Mouse (Mus musculus): ENCODE results near the gene 4930449I24Rik.
A peak's percentile ranks its signal among the peaks of the same experiment; 100 is the strongest.
"Not testable (repeated sequence)": the region's sequence is repeated elsewhere in the genome, so short reads cannot be mapped to it uniquely, and the experiment has no call there.

4930449I24Rik gene

GRCm38 (mm10) chr5:146502099-146502498 is at the start of gene 4930449I24Rik:
Gene 4930449I24Rik (plus strand): TSS chr5:146502399.
- DNase-seq = not testable (repeated sequence)

DNA sequence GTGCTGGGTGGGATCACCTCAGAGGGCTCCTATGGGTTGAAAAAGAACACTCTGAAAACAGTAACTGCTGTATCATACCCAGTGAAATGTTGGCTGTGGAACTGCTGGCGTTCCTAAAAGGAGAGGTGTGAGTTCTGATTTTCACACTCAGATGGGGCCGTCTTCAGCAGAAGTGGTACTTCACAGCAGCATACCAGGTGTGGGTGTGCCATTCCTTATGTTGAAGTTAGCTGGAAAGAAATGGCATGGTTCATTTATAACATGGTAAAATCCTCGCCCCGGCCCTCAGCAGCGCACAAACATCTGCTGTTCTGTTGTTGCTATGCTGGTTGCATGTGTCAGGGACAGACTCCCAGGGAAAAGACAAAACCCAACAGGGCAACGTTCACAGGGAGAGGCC is 48.6 kb upstream of the 4930449I24Rik start:
- DNase-seq = no peak

DNA sequence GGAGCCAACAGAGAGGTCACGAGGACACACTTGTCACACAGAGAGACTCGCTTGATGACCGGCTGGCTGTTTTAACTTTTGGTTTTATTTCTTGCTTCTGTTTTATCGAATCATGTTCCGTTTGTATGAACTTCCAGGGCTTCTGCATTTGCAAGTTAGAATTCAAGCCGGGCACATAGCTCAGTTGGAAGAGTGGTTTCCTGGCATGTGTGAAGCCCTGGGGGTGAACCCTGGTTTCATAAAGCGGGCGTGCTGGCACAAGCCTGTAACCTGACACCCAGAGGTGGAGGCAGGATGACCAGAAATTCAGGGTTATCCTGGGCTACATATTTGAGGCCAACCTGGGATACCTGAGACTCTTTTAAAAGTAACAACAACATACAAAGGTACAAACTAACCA is 40.6 kb upstream of the 4930449I24Rik start:
- DNase-seq = no peak

DNA sequence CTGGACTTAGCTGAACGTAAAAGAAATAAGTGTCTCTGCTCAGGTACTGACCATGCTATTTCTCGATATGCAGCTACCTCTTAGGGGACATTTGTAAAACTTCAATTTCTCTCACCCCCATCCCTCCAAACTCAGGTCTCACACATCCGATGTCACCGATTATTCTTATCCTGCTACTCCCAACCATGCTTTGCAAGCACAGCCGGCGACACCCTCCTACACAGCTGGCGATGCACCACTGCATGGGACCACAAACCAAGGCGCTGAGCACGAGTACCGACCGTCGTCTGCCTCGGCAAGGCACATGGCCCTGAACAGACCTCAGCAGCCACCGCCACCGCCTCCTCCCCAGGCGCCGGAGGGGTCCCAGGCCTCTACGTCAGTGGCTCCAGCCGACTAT is 35.5 kb upstream of the 4930449I24Rik start:
- DNase-seq = no peak

GRCm38 (mm10) chr5:146468311-146468710 is 33.9 kb upstream of the 4930449I24Rik start:
- no peak for DNase-seq

GRCm38 (mm10) chr5:146470821-146471220 is 31.4 kb upstream of the 4930449I24Rik start:
- DNase-seq = no peak

DNA sequence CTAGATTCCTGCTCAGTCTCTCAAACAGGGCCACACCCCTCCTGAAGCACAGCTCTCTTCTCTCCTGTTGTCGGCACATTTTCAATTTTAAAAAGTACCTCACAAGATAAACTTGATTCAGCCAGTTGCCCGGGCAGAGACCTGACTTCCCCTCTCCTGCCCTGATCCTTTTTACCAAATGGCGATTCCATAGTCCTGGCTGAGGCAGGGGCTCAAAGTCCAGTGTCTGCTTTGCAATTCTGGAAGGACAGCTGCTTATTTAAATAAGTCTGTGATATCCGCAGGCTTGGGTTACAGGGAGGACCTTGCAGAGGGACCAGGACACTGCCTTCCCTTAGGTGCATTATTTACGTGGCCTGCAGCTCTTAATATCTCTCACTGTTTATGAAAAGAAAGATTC is 30.9 kb upstream of the 4930449I24Rik start:
- DNase-seq = no peak

- no peak for DNase-seq
Observed at GRCm38 (mm10) chr5:146471821-146472220, 30.4 kb upstream of the 4930449I24Rik start.

GRCm38 (mm10) chr5:146479564-146479963 is 22.6 kb upstream of the 4930449I24Rik start:
- DNase-seq = peak; percentile 42

DNA sequence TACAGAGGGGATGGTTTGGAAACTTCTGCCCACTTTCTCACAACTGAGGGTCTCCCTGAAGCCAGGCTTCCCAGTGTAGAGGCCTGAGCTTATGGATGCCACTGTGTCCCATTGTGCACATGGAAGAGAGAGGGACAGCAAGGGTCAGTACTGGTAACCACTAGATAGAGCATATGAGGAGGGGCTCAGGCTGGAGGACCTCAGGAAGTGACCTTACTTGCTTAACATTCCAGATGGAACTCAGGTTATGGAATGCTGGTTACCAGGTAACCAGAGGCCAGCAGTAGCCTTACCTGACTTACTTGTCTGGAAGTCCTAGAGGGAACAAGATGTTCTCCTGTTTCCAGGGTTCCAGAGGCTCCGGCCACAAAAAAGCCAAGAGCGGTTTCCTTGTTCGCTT is 20.5 kb upstream of the 4930449I24Rik start, which contains the start of gene Gm6408:
Gene Gm6408, plus strand, starts transcription at position 301 of the 400 bp plus-strand sequence.
- DNase-seq = not testable (repeated sequence)

- DNase-seq = peak; percentile 14
Observed at GRCm38 (mm10) chr5:146488959-146489358, 13.2 kb upstream of the 4930449I24Rik start.

DNA sequence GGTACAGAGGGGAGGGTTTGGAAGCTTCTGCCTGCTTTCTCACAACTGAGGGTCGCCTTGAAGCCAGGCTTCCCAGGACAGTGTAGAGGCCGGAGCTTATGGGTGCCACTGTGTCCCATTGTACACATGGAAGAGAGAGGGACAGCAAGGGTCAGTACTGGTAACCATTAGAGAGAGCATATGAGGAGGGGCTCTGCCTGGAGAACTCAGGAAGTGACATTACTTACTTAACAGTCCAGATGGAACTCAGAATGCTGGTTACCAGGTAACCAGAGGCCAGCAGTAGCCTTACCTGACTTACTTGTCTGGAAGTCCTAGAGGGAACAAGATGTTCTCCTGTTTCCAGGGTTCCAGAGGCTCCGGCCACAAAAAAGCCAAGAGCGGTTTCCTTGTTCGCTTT is 11.1 kb upstream of the 4930449I24Rik start, which contains the start of gene Gm6370:
Gene Gm6370, plus strand, starts transcription at position 301 of the 400 bp plus-strand sequence.
- not testable (repeated sequence) for DNase-seq

GRCm38 (mm10) chr5:146513823-146514222 is 11.6 kb downstream of the 4930449I24Rik start, which contains the start of gene Gm3402:
Gene Gm3402 (plus strand): TSS chr5:146514123.
- DNase-seq = not testable (repeated sequence)

- not testable (repeated sequence) for DNase-seq
Observed at GRCm38 (mm10) chr5:146525501-146525900, 23.3 kb downstream of the 4930449I24Rik start, which contains the start of gene Gm3404. Gene Gm3404 (plus strand): TSS chr5:146525801.

DNA sequence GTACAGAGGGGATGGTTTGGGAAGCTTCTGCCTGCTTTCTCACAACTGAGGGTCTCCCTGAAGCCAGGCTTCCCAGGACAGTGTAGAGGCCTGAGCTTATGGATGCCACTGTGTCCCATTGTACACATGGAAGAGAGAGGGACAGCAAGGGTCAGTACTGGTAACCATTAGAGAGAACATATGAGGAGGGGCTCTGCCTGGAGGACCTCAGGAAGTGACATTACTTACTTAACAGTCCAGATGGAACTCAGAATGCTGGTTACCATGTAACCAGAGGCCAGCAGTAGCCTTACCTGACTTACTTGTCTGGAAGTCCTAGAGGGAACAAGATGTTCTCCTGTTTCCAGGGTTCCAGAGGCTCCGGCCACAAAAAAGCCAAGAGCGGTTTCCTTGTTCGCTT is 35.1 kb downstream of the 4930449I24Rik start, which contains the start of gene Gm3409:
Gene Gm3409, plus strand, starts transcription at position 301 of the 400 bp plus-strand sequence.
- not testable (repeated sequence) for DNase-seq

Data from cerebellum, adult 11-12 months (tissue).